Mouse (Mus musculus): ENCODE data around the gene Gm5127. TPM values are rescaled to one million over a fixed set of nuclear protein-coding genes. Genes with fewer than 3 reads are reported as not detected.

Gene Gm5127
- polyA plus RNA-seq (2015; fragmentation: Nextera tagmentation; extraction: Ambion mirVana), result not detected in 2 replicates

DNA sequence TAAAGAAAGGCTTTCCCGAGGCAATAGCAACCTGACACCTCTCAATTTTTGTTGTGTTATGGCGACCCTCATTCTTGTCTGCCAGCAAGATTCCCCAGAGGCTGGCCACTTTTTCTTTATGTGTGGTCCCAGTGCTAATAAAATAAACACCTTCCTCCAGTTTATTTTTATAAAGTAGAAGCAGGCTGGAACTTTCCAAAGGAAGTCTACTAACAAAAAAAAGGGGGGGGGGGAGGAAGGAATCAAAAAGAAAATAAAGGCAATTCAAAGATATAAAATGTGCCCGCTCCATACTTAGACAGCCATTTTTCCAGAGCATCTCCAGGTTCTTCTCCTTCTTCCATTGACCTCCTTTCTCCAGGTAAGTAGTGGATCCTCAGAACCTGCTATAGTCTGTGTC is at the start of gene Gm5127:
TSS of gene Gm5127 (plus strand) at position 301 of the 400 bp plus-strand sequence.
- Histone ChIP-seq H3K27me3 (replicated peaks) (no peaks in the 10 kb centered on the region), H3K4me2 (no peak within 1 kb of the TSS), H3K9me3 (no peaks in the 10 kb centered on the region), H3K36me3 (no peaks in the 10 kb centered on the region), H3K27ac (replicated peaks) (no peak within 1 kb of the TSS), H3K4me1 (no peaks in the 10 kb centered on the region), H3K4me3 (no peak within 1 kb of the TSS), H3K9ac (no peak within 1 kb of the TSS)
- 45% methylated on average over 3 of the region's 3 CpGs for WGBS
- no peak for ATAC-seq (ENCODE audit: extremely low read depth, insufficient number of reproducible peaks, low FRiP score, low TSS enrichment)

DNA sequence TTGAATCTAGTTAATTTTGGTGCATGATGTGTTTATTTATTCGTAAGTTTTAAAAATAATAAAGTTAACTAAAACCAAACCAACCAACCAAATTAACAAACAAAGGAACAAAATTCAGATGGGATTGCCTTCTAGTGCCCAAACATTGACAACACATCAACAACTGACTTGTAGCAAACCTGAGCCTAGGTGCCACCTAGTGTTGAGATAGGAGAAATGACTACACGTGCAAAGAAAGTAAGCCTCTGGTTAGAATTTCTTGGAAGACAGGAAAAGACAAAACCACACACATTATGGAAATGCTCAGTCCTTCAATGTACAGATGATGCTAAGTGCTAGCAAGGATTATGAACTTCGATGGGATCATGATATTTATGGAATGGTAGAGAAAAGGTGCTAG is 46.6 kb upstream of the Gm5127 start:
- H3K4me2 ChIP-seq, result no peak overlapping the region
- H3K27ac ChIP-seq (replicated peaks), result no peak overlapping the region
- H3K4me1 ChIP-seq, result no peaks in the 10 kb centered on the region
- H3K9me3 ChIP-seq, result no peaks in the 10 kb centered on the region
- no peaks in the 10 kb centered on the region for H3K27me3 ChIP-seq (replicated peaks)
- H3K9ac ChIP-seq, result no peak overlapping the region
- no peak overlapping the region for H3K4me3 ChIP-seq
- 24% methylated on average over 3 of the region's 3 CpGs for WGBS
- no peaks in the 10 kb centered on the region for H3K36me3 ChIP-seq
- no peak for ATAC-seq (ENCODE audit: extremely low read depth, insufficient number of reproducible peaks, low FRiP score, low TSS enrichment)

DNA sequence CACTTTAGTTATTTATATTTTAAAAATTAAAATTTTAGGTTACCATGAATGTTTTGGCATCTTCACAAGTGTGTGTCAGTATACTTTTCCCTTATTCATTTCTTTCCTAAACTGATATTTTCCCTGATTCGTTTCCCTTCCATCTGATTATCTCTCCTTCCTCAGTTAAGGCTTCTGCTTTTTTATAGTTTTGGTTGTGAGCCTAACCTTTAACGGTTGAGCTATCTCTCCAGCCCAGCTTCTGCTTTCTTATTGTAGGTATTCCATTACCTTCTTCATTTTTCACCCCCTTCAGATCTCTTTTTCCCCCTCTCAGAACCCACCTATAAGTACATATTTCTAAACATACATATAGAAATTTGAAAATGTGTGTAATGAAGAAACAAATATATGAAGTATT is 27.5 kb upstream of the Gm5127 start:
- Histone ChIP-seq H3K9me3 (no peaks in the 10 kb centered on the region), H3K27me3 (replicated peaks) (no peaks in the 10 kb centered on the region), H3K4me3 (no peak overlapping the region), H3K4me1 (no peaks in the 10 kb centered on the region), H3K4me2 (no peak overlapping the region), H3K9ac (no peak overlapping the region), H3K27ac (replicated peaks) (no peak overlapping the region), H3K36me3 (no peaks in the 10 kb centered on the region)
- no peak for ATAC-seq (ENCODE audit: extremely low read depth, insufficient number of reproducible peaks, low FRiP score, low TSS enrichment)
- 66% methylated on average over 2 of the region's 2 CpGs for WGBS

DNA sequence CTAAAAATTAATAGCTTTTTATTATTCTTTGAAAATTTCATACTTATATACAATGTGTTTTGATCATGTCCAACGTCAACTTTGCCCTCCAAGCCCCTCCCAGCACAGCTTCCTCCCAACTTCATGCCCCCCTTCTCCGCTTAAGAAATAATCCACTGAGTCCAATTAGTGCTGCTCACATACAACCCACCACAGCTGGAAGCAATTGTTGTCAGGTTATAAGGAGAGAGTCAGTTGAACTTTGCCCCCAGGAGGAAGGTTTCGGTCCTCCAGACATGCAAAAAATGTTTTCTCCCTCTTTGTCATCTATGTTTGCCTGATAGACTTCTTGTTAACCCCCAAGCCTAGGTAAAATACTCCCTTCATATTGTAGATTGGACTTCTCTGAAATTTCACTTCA is 4.0 kb upstream of the Gm5127 start:
- Histone ChIP-seq H3K4me1 (no peaks in the 10 kb centered on the region), H3K27me3 (replicated peaks) (no peaks in the 10 kb centered on the region), H3K4me3 (no peak overlapping the region), H3K9ac (no peak overlapping the region), H3K9me3 (no peaks in the 10 kb centered on the region), H3K27ac (replicated peaks) (no peak overlapping the region), H3K36me3 (no peaks in the 10 kb centered on the region), H3K4me2 (no peak overlapping the region)
- WGBS, result 74% methylated on average over 3 of the region's 3 CpGs
- ATAC-seq (ENCODE audit: extremely low read depth, insufficient number of reproducible peaks, low FRiP score, low TSS enrichment), result no peak

DNA sequence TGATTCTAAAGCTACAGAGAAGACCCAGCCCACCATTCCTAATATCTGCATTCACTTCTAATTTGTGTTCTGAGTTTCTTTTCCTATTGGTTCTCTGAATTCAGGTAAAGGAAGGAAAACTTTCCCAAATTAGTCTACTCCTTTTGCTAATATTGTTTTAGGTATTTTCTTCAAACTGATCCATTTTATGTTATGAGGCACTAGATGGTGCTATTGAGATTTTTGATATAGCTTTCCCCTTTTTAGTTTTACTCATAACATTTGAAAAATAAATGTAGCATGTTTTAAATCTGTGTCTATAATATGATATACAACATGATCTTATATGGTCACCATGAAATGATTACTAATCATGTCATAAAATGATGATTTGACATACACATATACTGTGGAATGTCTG is 2.6 kb upstream of the Gm5127 start:
- no peaks in the 10 kb centered on the region for H3K4me1 ChIP-seq

DNA sequence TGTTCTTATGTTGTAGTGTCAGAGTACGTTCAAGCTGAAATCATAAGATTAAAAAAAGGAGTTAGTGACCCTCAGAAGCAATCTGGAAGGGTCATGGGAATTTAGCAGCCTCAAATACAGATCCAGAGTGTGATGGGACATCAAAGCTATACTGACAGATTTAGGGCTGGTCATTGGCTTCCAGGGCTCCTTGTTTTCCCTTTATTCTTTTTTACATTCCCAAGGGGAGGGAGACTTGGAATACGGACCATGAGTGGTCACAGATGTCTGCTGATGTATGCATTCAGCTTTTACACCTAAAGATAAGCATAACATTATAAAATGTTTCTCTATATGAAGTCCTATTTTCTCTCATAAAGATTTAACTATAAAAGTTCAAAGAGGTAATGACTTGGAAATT is 789 bp upstream of the Gm5127 start:
- H3K36me3 ChIP-seq, result no peaks in the 10 kb centered on the region
- H3K4me1 ChIP-seq, result no peaks in the 10 kb centered on the region
- H3K9ac ChIP-seq, result no peak overlapping the region
- no peak overlapping the region for H3K4me2 ChIP-seq
- H3K27ac ChIP-seq (replicated peaks), result no peak overlapping the region
- no peaks in the 10 kb centered on the region for H3K27me3 ChIP-seq (replicated peaks)
- WGBS, result 32% methylated on average over 2 of the region's 2 CpGs
- H3K4me3 ChIP-seq, result no peak overlapping the region
- ATAC-seq (ENCODE audit: extremely low read depth, insufficient number of reproducible peaks, low FRiP score, low TSS enrichment), result no peak
- H3K9me3 ChIP-seq, result no peaks in the 10 kb centered on the region

More for the DNA sequence above, 2.6 kb upstream of the Gm5127 start:
- Histone ChIP-seq H3K27me3 (replicated peaks) (no peaks in the 10 kb centered on the region), H3K4me2 (no peak overlapping the region), H3K9ac (no peak overlapping the region), H3K27ac (replicated peaks) (no peak overlapping the region), H3K36me3 (no peaks in the 10 kb centered on the region), H3K9me3 (no peaks in the 10 kb centered on the region), H3K4me3 (no peak overlapping the region)
- no peak for ATAC-seq (ENCODE audit: extremely low read depth, insufficient number of reproducible peaks, low FRiP score, low TSS enrichment)

DNA sequence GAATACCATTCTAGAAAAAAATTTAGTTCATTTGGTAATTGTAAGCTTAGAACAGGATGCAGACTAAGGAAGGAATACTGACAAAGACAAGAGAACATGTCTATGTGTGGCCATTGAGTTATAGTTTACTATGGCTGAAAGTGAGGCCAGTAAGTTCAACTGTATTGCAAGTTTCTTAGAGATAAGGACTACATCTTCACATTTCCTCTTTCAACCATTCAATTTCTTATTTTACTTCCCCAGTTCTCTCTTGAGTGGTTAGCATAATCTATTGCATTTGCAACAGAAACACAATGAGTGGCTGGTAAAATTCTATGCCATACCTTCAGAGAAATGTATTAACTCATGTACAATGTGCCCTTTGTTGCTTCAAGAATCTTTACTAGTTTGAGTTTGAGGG is 10.9 kb downstream of the Gm5127 start:
- ATAC-seq (ENCODE audit: extremely low read depth, insufficient number of reproducible peaks, low FRiP score, low TSS enrichment), result no peak
- H3K9me3 ChIP-seq, result no peaks in the 10 kb centered on the region
- no peaks in the 10 kb centered on the region for H3K36me3 ChIP-seq
- no peaks in the 10 kb centered on the region for H3K27me3 ChIP-seq (replicated peaks)
- no peak overlapping the region for H3K27ac ChIP-seq (replicated peaks)
- H3K4me3 ChIP-seq, result no peak overlapping the region
- H3K9ac ChIP-seq, result no peak overlapping the region
- H3K4me1 ChIP-seq, result no peaks in the 10 kb centered on the region
- H3K4me2 ChIP-seq, result no peak overlapping the region

DNA sequence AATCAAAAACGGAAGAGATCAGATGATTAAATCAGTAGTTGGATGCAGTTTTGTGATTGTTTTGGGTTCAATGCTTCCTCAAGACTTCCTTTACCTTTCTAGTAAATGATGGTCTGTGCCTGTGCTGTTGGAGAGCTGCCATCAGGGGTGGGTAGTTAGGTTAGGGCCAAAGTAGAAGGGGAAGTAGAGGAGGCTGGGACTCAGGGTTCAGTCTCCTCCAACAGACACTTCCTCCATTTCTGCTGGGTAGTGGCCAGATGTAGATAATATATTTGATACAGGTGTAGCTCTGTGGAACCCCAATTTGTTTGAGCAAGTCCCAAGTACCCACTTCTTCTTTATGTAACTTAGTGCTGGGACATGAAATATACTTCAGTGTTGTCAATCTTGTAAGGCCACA is 12.9 kb downstream of the Gm5127 start:
- no peaks in the 10 kb centered on the region for H3K9me3 ChIP-seq
- H3K4me1 ChIP-seq, result no peaks in the 10 kb centered on the region
- H3K27me3 ChIP-seq (replicated peaks), result no peaks in the 10 kb centered on the region
- H3K27ac ChIP-seq (replicated peaks), result no peak overlapping the region
- no peak overlapping the region for H3K4me3 ChIP-seq
- ATAC-seq (ENCODE audit: extremely low read depth, insufficient number of reproducible peaks, low FRiP score, low TSS enrichment), result no peak
- no peak overlapping the region for H3K9ac ChIP-seq
- H3K4me2 ChIP-seq, result no peak overlapping the region
- H3K36me3 ChIP-seq, result no peaks in the 10 kb centered on the region
- 67% methylated on average over 1 of the region's 1 CpGs for WGBS

DNA sequence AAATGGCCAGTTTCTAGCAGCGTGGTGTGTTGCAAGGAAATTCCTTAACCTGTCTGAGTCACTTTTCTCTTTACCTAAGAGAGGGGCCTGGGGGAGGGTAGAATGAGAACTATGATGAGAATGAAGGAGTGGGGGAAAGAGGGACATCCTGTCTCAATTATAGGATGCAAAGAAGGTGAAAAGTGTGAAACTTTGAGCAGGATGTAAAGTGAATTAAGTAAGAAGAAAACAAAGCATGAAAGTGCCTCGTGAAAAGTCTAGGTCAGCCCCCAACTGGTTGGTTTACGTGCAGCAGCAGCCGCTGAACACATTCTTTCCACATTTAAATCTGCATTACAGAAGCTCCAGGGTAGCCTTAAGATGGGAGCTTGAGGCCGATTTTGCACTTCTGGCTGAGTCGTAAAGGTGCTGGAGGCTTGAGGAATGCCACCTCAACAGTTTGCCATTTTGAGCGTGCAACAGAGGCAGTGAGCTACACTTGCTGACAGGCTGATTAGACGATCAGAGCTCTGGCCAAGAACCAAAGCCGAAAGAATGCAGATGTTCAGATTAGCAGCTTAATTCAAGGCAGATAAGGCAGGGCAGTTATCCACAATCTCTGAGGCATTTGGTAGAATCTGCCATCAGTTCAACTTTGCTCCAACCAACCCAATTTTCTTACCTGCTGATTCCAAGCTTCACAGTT is 19.7 kb downstream of the Gm5127 start:
- no peak for ATAC-seq (ENCODE audit: extremely low read depth, insufficient number of reproducible peaks, low FRiP score, low TSS enrichment)
- peak overlapping the region; percentile 21 for H3K4me3 ChIP-seq
- H3K4me2 ChIP-seq, result peak overlapping the region; percentile 53
- H3K36me3 ChIP-seq, result no peaks in the 10 kb centered on the region
- WGBS, result 14% methylated on average over 9 of the region's 9 CpGs
- H3K9ac ChIP-seq, result no peak overlapping the region
- H3K27ac ChIP-seq (replicated peaks), result no peak overlapping the region
- no peaks in the 10 kb centered on the region for H3K27me3 ChIP-seq (replicated peaks)
- no peaks in the 10 kb centered on the region for H3K9me3 ChIP-seq
- 0 out of 2 replicates have a peak, but pooled peaks cover 2% of the 10 kb centered on the region for H3K4me1 ChIP-seq

DNA sequence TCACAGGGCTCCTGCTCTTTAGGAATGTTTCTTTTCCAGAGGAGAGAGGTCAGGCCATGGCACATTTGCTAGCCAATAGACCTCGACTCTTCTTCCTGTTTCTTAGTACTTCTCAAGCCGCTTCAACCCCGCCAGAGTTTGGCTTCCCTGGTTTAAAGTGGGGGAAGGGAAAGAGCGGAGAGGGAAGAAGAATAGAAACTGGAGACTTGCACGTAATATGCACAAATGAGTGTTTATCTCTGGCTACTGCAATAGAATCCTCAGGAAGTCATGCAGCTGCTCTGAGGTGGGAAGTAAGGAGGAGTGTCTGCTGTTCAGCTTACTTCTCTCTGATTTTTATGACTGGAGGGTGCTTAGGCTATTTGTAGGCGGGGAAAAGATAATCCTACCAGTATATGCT is 20.4 kb downstream of the Gm5127 start, which contains the start of gene Cysltr1:
TSS of gene Cysltr1 (minus strand) at position 294 of the 400 bp plus-strand sequence.
- peak within 1 kb of the TSS; percentile 21 for H3K4me3 ChIP-seq
- no peak within 1 kb of the TSS for H3K27ac ChIP-seq (replicated peaks)
- 0 out of 2 replicates have a peak, but pooled peaks cover 2% of the 10 kb centered on the region for H3K4me1 ChIP-seq
- H3K27me3 ChIP-seq (replicated peaks), result no peaks in the 10 kb centered on the region
- no peaks in the 10 kb centered on the region for H3K36me3 ChIP-seq
- no peak for ATAC-seq (ENCODE audit: extremely low read depth, insufficient number of reproducible peaks, low FRiP score, low TSS enrichment)
- 17% methylated on average over 6 of the region's 6 CpGs for whole genome bisulfite sequencing
- no peaks in the 10 kb centered on the region for H3K9me3 ChIP-seq
- no peak within 1 kb of the TSS for H3K9ac ChIP-seq
- peak within 1 kb of the TSS; percentile 53 for H3K4me2 ChIP-seq

DNA sequence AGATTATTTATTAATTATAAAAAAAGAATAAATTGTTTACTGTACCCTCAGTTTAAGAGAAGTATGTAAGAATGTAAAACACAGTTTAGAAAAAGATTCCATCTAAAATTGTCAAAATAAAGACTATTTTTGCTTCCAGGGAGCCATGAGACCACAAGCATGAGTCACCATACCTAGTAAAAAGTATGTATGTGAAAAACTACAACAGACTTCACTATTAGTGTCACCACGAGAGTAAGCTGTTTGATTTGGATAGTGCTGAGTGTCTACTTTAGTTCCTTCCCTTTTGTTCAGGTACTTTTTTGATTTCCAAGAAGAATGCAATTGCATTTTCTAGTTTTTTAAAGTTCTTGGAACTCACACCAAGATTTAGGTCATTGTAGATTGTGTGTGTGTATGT is 39.5 kb downstream of the Gm5127 start:
- H3K4me1 ChIP-seq, result no peaks in the 10 kb centered on the region
- H3K36me3 ChIP-seq, result no peaks in the 10 kb centered on the region
- no peak for ATAC-seq (ENCODE audit: extremely low read depth, insufficient number of reproducible peaks, low FRiP score, low TSS enrichment)
- H3K4me3 ChIP-seq, result no peak overlapping the region
- no peaks in the 10 kb centered on the region for H3K9me3 ChIP-seq
- no peak overlapping the region for H3K9ac ChIP-seq
- H3K4me2 ChIP-seq, result no peak overlapping the region
- 61% methylated on average over 1 of the region's 1 CpGs for WGBS
- no peaks in the 10 kb centered on the region for H3K27me3 ChIP-seq (replicated peaks)
- no peak overlapping the region for H3K27ac ChIP-seq (replicated peaks)

DNA sequence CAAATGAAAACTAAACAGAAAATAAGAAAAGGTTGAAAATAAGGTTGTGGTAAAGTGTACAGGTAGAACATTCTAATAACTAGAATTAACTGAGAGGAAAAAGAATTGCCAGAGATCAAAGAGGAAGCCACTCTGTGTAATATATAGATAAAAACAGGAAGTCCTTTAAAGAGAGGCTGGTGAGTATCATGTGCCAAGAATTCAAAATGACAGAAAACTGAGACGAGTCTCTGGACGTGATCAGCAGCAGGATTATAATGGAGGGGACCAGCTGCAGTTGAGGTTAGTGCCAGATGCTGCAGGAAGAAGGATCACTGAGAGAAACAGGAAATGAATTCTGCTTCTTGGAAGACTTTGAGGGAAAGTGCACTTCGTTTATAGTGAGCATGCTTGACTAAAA is 40.7 kb downstream of the Gm5127 start:
- no peak overlapping the region for H3K9ac ChIP-seq
- no peaks in the 10 kb centered on the region for H3K9me3 ChIP-seq
- H3K4me2 ChIP-seq, result no peak overlapping the region
- no peaks in the 10 kb centered on the region for H3K36me3 ChIP-seq
- H3K27ac ChIP-seq (replicated peaks), result no peak overlapping the region
- no peaks in the 10 kb centered on the region for H3K4me1 ChIP-seq
- 39% methylated on average over 3 of the region's 3 CpGs for WGBS
- H3K27me3 ChIP-seq (replicated peaks), result no peaks in the 10 kb centered on the region
- no peak for ATAC-seq (ENCODE audit: extremely low read depth, insufficient number of reproducible peaks, low FRiP score, low TSS enrichment)
- H3K4me3 ChIP-seq, result no peak overlapping the region
